Mouse (Mus musculus) urinary bladder, postnatal 25 days (tissue): Measurements from ENCODE around the gene Lrrc2.
A peak's percentile ranks its signal among the peaks of the same experiment; 100 is the strongest.

ENCODE experiments used
- DNase-seq: peaks from one replicate; pipeline ENCODE4 v3.0.0; 2022; ENCODE audit warnings: low spot score

Gene Lrrc2

GRCm38 (mm10) chr9:110951397-110951796, at the start of gene Lrrc2:
Lrrc2 (plus strand) TSS chr9:110951545.
- no peak for DNase-seq

GRCm38 (mm10) chr9:110902271-110902670, 49.1 kb upstream of the Lrrc2 start:
- DNase-seq, result no peak

DNA sequence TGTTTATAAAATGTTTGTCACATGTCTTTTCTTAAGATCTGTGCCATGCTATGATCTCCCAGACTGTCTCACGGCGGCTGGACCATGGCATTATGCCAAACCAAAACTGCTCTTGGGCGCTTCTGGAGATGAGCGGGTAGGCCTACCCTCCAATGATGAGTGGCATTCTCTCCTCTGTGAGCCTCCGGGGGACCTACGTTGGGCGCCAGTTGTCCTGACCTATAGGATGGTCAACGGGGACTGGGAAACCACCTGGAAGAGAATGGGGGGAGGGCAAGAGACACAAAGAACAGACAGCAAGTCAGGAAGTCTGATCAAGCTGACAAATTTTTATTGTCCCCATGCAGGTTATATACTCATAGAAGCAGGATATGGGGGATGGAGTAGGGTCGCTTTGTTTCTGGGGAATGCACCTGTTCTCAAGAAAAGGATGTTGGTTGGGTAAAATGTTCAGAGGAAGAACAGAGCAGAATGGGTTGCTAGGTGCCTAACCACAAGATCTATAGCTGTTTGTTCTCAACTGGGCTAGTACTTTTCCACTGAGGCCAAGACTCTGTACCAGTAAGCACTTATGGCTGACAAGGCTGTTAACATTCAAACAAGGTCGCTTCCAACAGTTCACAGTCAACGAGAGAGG, 44.0 kb upstream of the Lrrc2 start:
- DNase-seq, result no peak

DNA sequence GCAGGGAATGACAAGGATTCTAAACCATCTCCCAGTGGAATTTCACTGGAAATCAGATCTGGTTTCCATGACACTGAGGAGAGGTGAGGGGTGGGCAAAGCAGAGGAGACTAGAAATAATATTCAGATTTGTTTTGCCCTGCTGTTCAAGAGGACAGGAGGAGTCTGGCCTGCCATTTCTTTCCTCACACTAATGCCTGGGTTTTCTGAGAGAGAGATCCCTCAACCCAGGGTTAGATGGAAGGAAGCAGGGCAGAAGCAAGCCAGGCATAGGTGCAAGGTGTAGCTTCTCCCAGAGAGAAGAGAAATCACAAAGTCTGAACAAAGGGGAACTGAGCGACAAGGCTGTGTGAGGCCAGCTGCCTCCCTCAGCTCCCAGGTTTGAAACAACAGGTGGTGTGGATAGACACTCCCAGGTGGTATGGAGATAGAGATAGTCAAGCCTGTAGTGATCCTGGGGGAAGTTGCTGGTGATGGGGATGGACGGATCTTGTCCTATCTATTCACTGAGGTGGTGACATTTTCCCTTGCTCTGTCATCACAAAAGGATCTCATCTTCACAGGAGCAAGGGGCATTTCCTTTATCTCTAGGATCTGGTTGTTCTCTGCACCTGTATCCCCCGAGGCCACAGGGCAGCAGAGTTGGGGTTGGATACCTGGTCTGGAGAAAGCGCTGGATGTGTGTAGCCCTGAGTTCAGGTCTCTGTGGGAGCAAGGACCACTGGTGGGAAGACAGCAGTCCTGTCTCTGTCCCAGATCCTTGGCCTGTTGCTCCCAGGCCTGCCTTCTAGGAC, 43.3 kb upstream of the Lrrc2 start:
- no peak for DNase-seq

DNA sequence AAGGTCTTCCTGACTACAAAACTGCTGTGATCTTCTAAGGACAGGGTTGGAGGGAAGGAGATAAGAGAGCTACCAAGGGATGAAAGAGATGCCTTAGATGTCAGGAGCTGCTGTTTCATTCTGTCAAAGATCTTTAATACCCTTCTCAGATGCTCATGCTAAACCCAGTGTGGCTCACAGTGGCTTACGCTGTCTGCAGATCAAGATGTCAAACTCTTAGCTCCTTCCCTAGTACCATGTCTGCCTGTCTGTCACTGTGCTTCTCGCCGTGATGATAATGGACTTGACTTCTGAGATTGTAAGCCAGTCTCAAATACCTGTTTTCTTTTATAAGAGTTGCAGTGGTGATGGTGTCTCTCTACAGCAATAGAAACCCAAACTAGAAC, 42.7 kb upstream of the Lrrc2 start:
- DNase-seq, result no peak

DNA sequence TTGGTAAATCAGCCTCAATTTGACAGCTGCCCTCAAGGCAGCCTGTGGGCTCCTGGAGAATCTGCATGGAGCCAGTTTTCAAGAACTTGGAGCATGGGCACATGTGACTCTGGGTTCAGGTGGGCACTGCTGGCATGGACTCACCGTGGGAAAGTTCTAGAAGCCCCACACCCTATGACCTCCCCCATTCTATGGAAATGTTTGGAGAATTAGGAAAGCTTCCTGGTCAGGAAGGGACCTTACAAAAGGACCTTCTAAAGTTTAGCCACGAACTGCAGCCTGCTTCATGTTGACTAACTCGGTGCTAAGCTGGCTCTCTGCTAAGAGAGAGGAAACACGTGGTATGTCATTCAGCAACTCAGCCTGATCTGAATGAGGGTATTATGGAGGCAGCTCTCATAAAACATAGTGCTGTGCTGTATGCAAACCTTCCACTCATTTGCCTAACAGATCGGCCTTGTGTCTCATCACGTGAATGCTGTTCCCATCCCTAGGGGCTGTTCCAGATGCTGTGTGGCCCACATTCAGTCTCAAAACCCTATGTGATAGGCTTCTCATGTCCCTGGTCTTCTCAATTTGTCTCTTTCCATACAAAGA, 41.9 kb upstream of the Lrrc2 start:
- DNase-seq, result no peak

DNA sequence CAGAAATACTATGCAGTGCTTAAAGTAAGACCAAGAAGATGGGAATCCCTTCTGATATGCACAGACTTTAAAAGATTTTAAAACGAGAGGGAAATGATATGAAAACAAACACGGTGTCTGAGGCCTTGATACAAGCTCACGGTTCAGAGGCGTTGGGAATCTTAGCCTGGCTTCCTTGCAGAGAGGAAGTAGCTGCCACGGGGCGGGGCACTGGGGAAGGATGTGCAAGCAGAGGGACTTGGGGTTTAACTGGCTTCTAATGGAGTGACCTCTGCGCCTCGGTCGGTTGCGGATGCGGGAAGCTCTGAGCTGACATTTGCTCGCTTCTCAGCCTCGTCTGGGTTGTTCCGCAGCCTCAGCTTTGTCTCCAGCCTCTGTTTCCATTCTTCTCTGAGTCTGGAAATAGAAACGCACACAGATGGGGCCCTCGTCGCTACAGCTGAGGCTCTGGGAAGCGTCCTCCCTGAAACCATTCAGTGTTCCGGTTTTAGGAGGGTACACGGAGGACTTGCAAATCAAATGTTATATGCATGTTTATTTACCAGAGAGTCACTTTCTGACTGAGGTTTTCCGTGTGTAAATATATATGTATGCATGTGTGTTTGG, 36.6 kb upstream of the Lrrc2 start:
- DNase-seq, result no peak

- DNase-seq, result no peak
Measured at GRCm38 (mm10) chr9:110915466-110915865, 35.9 kb upstream of the Lrrc2 start.

GRCm38 (mm10) chr9:110916786-110917185, 34.6 kb upstream of the Lrrc2 start, which contains the start of gene Fam240a:
Fam240a (minus strand) TSS chr9:110916861.
- no peak for DNase-seq

DNA sequence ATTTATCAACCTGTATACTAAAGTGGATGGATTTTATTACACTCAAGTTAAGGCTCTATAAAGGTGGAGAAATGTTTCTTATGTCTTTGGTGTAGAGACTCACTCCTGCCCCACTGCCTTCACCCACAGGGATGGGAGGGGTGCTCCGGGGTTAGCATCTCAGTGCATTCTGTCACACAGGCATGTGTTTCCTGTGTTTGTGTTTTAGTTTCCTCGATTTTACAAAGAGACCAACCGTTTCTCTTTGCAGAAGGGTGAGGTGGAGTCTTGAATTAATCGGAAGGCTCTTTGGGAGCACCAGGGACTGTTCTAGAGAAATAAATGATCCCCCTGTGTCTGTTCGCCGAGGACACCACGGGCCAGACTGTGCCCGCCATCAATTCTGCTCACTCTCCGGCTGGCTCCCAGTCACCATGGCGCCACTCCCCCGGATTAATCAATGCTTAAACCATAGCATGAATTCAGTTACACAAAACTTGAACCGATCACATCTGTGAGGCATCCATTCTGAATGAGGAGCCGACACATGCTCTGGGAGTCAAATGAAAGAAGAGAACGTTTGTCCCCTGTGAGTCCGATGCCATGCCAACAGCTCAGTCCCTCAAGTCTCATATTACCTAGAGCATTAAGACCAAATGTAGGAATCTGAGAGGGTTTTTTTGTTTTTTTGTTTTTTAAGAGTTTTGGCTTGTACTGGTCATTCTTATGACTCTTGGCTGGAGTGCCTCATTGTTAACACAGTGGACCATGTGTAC, 30.5 kb upstream of the Lrrc2 start:
- no peak for DNase-seq

DNA sequence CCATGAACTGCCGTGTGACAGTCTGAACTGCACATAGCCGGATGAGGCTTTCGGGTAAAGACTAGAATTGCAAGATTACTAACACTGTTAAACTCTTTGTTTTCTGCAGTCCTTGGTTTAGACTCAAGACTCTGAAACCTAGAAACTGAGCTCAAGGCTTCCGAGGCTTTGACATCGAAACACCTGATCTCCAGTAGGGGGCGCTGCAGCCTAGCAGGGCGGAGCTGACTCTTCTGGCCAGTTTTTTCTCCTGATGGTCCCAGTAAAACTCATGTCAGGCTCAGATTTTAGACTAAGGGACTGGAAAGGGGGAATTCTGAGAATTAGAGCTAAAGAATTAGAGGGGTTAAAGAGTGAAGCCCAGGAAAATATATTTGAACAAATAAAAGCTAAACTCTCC, 28.6 kb upstream of the Lrrc2 start:
- peak; percentile 72 for DNase-seq

DNA sequence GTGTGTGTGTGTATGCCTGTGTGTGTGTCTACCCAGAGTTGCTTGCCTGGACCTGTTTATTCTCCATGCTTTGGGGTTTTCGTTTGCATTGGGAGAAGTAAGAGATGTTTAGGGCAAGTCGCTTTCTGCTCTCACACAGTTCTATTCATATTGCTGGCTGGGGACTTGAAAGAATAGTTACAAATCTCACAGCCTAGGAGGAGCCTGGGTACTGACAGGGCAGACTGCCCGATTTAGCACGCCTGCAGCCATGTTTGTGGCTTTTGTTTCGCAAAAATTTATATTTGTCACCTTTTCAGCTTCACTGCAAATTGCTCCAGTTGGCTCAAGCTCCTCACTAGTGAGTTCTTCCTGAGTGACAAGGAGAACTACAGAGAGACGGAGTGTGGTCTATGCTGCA, 19.8 kb upstream of the Lrrc2 start:
- no peak for DNase-seq

- DNase-seq, result no peak
Measured at GRCm38 (mm10) chr9:110933850-110934437, 17.4 kb upstream of the Lrrc2 start.

DNA sequence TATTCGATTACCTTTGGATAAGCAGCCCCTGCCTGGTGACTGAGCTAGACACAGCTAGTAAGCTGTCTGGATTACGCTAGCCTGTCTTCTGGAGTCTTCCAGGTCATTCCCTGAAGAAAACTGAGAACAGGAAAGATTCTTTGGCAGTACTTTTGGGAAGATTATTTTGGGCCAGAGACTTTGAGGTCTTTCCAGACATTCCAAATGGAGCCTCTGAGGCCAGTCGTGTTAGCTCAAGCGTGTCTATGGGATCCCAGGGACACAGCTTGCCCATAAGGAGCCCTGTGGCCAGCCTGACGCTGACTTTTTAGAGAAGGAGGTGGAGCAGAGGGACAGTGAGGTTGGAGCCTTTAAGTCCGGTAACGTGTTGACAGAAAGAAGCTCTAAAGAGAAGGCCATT, 15.4 kb upstream of the Lrrc2 start:
- DNase-seq, result no peak

DNA sequence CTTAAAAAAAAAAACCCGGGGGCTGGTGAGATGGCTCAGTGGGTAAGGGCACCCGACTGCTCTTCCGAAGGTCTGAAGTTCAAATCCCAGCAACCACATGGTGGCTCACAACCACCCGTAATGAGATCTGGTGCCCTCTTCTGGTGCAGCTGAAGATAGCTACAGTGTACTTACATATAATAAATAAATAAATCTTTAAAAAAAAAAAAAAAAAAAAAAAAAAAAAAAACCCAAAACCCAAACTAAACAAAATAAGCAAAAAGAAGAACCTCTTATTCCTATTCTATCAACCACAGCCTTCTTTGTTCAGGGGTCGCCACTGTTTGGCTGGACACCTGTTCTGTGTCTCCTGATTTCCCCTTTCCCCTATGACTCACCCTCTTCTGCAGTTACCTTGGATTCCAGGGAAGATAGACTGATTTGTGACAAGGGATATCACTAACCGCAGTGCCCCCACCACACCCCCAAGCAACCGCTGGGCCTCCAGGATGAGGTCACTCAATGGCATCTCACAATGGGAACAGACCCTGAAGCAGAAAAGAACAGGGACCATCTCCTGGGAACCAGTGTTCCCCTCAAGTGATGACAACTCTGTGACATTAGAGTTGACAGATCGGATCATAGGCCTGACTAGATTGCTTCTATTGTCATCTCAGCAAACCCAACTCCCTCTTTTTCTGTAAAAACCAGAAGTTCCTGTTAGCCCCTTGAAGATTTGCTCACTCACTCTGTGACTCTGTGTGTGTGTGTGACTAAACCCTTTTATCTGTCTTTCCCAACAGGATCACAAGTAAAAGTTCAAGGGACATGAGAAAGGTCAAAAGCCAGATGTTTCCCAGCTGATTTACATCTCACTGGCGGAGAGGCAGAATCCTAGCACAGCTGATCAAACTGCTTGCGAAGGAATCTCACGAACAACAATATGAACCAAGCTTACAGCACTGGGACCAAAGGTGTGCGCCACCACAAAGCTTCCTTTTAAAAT, 13.5 kb upstream of the Lrrc2 start:
- DNase-seq, result no peak

DNA sequence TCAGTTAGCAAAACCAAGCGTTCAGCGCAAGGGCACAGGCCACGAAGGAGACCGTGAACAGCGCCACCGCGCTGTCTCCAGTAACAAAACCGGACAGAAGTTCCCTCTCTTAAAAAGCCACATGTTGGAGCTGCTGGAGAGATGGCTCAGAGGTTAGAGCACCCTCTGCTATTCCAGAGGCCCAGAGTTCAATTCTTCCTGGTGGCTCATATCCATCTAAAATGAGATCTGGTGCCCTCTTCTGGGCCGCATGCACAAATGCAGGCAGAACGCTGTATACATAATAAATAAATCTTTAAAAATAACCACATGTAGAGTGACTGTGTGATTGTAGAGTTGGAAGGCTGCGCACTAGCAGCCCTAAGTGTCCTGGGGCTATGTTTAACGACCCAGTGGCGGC, 7.1 kb upstream of the Lrrc2 start:
- no peak for DNase-seq

DNA sequence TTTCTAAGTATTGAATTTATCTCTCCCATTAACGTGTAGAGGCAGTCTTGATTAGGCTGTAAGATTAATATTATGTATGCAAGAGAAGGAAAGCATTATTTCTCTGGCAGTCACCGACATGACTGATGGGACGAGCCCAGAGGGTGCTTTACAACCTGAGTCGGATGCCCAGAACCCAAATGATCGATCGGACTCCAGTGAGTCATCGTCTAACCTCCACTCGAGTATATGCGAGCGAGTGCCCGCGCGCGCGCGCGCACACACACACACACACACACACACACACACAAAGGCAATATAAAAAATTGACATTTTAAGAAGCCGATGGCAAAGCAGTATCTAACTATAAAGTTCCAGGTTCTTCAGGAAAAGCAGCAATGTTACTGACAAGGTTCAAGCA, 6.0 kb upstream of the Lrrc2 start:
- DNase-seq, result no peak

GRCm38 (mm10) chr9:110945926-110946325, 5.4 kb upstream of the Lrrc2 start, which contains the start of gene Tdgf1:
Tdgf1 (minus strand) TSS chr9:110946158.
- DNase-seq, result no peak

DNA sequence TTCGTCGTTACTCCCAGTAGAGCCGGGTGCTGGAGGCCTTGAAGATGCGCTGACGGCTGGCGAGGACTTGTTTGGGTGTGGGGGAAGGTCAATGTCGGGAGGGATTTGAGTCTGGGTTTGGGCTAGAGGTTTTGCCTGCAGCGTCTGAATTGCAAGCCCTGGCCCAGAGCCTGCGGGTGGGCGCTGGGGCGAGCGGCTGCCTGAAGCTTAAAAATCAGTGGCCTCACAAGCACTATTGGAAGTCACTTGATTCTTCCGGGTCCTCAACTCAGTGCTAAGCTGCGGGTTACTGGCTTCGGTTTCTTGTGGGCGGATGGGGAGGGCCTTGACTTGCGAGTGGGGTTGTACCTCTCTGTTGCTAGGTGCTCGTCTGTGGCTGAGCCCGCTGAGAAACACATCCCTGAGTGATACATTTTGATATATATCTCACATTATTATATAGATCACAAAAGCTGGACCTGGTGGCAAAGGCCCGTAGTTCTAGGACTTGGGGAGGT, 4.7 kb upstream of the Lrrc2 start:
- no peak for DNase-seq

- DNase-seq, result no peak
Measured at GRCm38 (mm10) chr9:110947261-110947661, 4.1 kb upstream of the Lrrc2 start.
